Mouse (Mus musculus): ENCODE measurements around the gene Mfn1.

GRCm38 (mm10) chr3:32573086-32573485, 43.8 kb downstream of the Mfn1 start:
- TF ChIP-seq CTCF (conservative IDR thresholded peaks at IDR 0.05; ENCODE audit: low read length): no peak
- no peak for TF ChIP-seq NANOG (IDR thresholded peaks at IDR 0.05; ENCODE audit: borderline replicate concordance, low read length)

Data from E14TG2a.4 (cell line).